Mouse (Mus musculus) C3H10T1/2 (cell line): ENCODE results near the gene Nup210. TPM values are rescaled to one million over a fixed set of nuclear protein-coding genes. Genes with fewer than 3 reads are reported as not detected.

Experiments
- polyA plus RNA-seq, 2 experiments: library from polyadenylated mRNA; unstranded; fragments of >200 nt; fragmentation: generic; extraction: Trizol; gene quantifications; one replicate each; pipeline ENCODE4 v1.2.1; 2012; ENCODE audit warnings: missing spikeins in 2 of 2

Gene Nup210
- polyA plus RNA-seq: under 1 TPM in 1 of 2 experiments, not detected in 1; 0.14 TPM

GRCm38 (mm10) chr6:91116244-91117145 is at the start of gene Nup210:
Gene Nup210 (minus strand): TSS chr6:91116829.

GRCm38 (mm10) chr6:91156554-91157236 is 40.1 kb upstream of the Nup210 start, which contains the start of gene Hdac11:
Gene Hdac11 (plus strand): TSS chr6:91156665.

GRCm38 (mm10) chr6:90988648-90989317 is 127.8 kb downstream of the Nup210 start, which contains the start of gene Iqsec1:
Gene Iqsec1 (minus strand): TSS chr6:90988685.

Other genes starting within 250 kb of the Nup210 start
- gene Iqsec1, start 128.1 kb downstream of the Nup210 start, polyA plus RNA-seq: 10 to 100 TPM in 1 of 2 experiments, 1 to 10 TPM in 1; 7.6 to 40.3 TPM
- gene Hdac11, start 39.8 kb upstream of the Nup210 start, polyA plus RNA-seq: 10 to 100 TPM in 1 of 2 experiments, under 1 TPM in 1; 0.63 to 17.1 TPM
- 100 to 1,000 TPM in 1 of 2 experiments, 10 to 100 TPM in 1; 56.8 to 258 TPM for gene Fbln2, start 95.6 kb upstream of the Nup210 start, polyA plus RNA-seq